Mouse (Mus musculus): ENCODE data around the gene Heatr1. TPM values are rescaled to one million over a fixed set of nuclear protein-coding genes. Genes with fewer than 3 reads are reported as not detected.

Gene Heatr1
- polyA plus RNA-seq, 1 experiment = 66.3 TPM

- Histone ChIP-seq H3K27me3 (ENCODE audit: control insufficient read depth, insufficient read depth, low read length) (no peaks in the 10 kb centered on the region), H3K36me3 (ENCODE audit: control insufficient read depth, insufficient read depth, low read length) (no peaks in the 10 kb centered on the region), H3K4me1 (replicated peaks; ENCODE audit: control insufficient read depth, insufficient read depth, low read length) (no peaks in the 10 kb centered on the region), H3K27ac (ENCODE audit: control insufficient read depth, insufficient read depth, low read length) (no peak overlapping the region), H3K4me3 (ENCODE audit: control insufficient read depth, insufficient read depth, low read length) (no peak overlapping the region)
- WGBS = 90% methylated on average over 8 of the region's 8 CpGs
- no peak for DNase-seq
- TF ChIP-seq CTCF (IDR thresholded peaks at IDR 0.05; ENCODE audit: borderline replicate concordance, control insufficient read depth, extremely low read depth, insufficient read depth, low read length, poor library complexity) (no peak), POLR2A (IDR thresholded peaks at IDR 0.05; ENCODE audit: control insufficient read depth, extremely low read depth, insufficient read depth, low read length, poor library complexity) (no peak)
These were observed 25.7 kb upstream of the Heatr1 start for GRCm38 (mm10) chr13:12369041-12369621.

DNA sequence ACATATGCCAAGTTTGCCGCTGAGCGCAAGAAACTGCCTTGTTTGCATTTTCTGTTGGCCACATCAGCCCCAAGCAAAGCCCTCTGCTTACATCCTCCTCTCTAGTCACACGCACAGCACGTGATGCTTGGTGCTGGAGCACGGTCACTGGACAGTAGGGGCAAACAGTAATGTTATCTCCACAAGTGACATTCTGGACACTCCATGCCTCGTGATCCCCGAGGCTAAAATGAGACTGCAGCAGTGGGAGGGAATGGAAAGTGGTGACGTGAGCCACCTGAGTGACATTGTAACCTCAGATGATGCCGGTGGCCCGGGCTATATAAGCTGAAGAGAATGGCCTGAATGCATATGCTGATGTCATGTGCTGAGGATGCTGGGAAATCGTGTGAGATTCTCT is 24.9 kb upstream of the Heatr1 start:
- 91% methylated on average over 11 of the region's 11 CpGs for WGBS
- H3K27ac ChIP-seq (ENCODE audit: control insufficient read depth, insufficient read depth, low read length) = no peak overlapping the region
- H3K36me3 ChIP-seq (ENCODE audit: control insufficient read depth, insufficient read depth, low read length) = no peaks in the 10 kb centered on the region
- no peaks in the 10 kb centered on the region for H3K27me3 ChIP-seq (ENCODE audit: control insufficient read depth, insufficient read depth, low read length)
- H3K4me3 ChIP-seq (ENCODE audit: control insufficient read depth, insufficient read depth, low read length) = no peak overlapping the region
- DNase-seq = no peak
- no peaks in the 10 kb centered on the region for H3K4me1 ChIP-seq (replicated peaks; ENCODE audit: control insufficient read depth, insufficient read depth, low read length)
- no peak for TF ChIP-seq POLR2A (IDR thresholded peaks at IDR 0.05; ENCODE audit: control insufficient read depth, extremely low read depth, insufficient read depth, low read length, poor library complexity)
- TF ChIP-seq CTCF (IDR thresholded peaks at IDR 0.05; ENCODE audit: borderline replicate concordance, control insufficient read depth, extremely low read depth, insufficient read depth, low read length, poor library complexity) = no peak

DNA sequence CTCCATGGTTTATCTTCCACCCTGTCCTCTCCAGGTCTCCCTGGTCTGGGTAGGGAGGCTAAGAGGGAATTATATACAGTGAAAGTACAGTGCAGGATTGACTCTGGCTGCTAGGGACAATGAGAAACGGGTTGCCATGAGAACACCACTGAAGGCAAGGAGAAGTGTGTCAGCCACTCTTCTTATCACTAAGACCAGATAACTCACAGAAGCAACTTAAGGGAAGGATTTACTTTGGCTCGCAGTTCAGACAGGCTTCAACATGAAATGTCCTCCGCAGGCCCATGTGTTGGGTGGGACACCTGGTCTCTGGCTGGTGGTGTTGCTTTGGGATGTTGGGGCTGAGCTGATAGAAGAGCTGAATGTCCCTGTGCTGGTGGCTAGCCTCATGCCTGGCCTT is 22.1 kb upstream of the Heatr1 start:
- no peaks in the 10 kb centered on the region for H3K27me3 ChIP-seq (ENCODE audit: control insufficient read depth, insufficient read depth, low read length)
- no peak for TF ChIP-seq POLR2A (IDR thresholded peaks at IDR 0.05; ENCODE audit: control insufficient read depth, extremely low read depth, insufficient read depth, low read length, poor library complexity)
- no peak for TF ChIP-seq CTCF (IDR thresholded peaks at IDR 0.05; ENCODE audit: borderline replicate concordance, control insufficient read depth, extremely low read depth, insufficient read depth, low read length, poor library complexity)
- no peak overlapping the region for H3K4me3 ChIP-seq (ENCODE audit: control insufficient read depth, insufficient read depth, low read length)
- 89% methylated on average over 3 of the region's 3 CpGs for WGBS
- H3K36me3 ChIP-seq (ENCODE audit: control insufficient read depth, insufficient read depth, low read length) = no peaks in the 10 kb centered on the region
- DNase-seq = no peak
- no peak overlapping the region for H3K27ac ChIP-seq (ENCODE audit: control insufficient read depth, insufficient read depth, low read length)
- no peaks in the 10 kb centered on the region for H3K4me1 ChIP-seq (replicated peaks; ENCODE audit: control insufficient read depth, insufficient read depth, low read length)

DNA sequence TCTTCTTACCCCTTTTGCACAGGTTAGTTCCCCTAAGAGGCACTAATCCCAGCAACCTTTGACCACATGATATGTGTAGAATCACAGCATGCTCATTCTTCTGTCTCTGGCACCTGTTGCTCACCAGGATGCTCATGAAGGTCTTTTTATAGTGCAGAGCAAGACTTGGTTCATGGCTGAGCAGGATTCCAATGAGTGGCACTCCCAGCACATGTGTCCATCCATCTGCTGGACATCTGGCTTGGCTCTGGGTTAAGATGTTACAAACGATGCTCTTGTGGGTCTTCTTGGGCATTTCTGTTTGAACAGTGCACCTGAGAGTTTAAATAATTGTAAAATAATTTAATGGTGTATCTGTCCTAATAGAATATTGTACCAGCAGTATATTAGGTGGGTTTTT is 18.0 kb upstream of the Heatr1 start:
- H3K27me3 ChIP-seq (ENCODE audit: control insufficient read depth, insufficient read depth, low read length) = no peaks in the 10 kb centered on the region
- H3K4me3 ChIP-seq (ENCODE audit: control insufficient read depth, insufficient read depth, low read length) = no peak overlapping the region
- WGBS = 74% methylated on average over 1 of the region's 1 CpGs
- no peak overlapping the region for H3K27ac ChIP-seq (ENCODE audit: control insufficient read depth, insufficient read depth, low read length)
- DNase-seq = no peak
- TF ChIP-seq POLR2A (IDR thresholded peaks at IDR 0.05; ENCODE audit: control insufficient read depth, extremely low read depth, insufficient read depth, low read length, poor library complexity) (no peak), CTCF (IDR thresholded peaks at IDR 0.05; ENCODE audit: borderline replicate concordance, control insufficient read depth, extremely low read depth, insufficient read depth, low read length, poor library complexity) (no peak)
- no peaks in the 10 kb centered on the region for H3K4me1 ChIP-seq (replicated peaks; ENCODE audit: control insufficient read depth, insufficient read depth, low read length)
- H3K36me3 ChIP-seq (ENCODE audit: control insufficient read depth, insufficient read depth, low read length) = no peaks in the 10 kb centered on the region

DNA sequence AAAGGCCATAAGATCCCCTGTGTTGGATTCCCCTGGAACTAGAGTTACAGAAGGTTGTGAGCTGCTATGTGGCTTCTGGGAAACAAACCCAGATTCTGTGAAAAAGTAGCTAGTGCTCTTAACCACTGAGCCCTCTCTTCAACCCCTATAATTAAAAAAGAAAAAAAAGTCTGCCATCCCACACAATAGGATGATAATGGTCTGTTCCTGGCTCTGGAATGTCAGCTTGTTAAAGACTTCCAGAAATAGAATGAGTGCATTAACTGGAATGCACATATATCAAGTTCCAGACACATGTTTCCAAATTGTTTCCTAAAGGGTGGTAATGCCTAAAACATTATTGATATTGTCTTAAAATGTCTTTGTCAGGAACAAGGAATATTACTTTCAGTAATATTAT is 10.0 kb upstream of the Heatr1 start:
- H3K27ac ChIP-seq (ENCODE audit: control insufficient read depth, insufficient read depth, low read length) = no peak overlapping the region

GRCm38 (mm10) chr13:12386286-12386685 is 8.5 kb upstream of the Heatr1 start:
- DNase-seq = peak; percentile 24
- no peaks in the 10 kb centered on the region for H3K27me3 ChIP-seq (ENCODE audit: control insufficient read depth, insufficient read depth, low read length)
- TF ChIP-seq POLR2A (IDR thresholded peaks at IDR 0.05; ENCODE audit: control insufficient read depth, extremely low read depth, insufficient read depth, low read length, poor library complexity) (no peak), CTCF (IDR thresholded peaks at IDR 0.05; ENCODE audit: borderline replicate concordance, control insufficient read depth, extremely low read depth, insufficient read depth, low read length, poor library complexity) (no peak)
- no peaks in the 10 kb centered on the region for H3K4me1 ChIP-seq (replicated peaks; ENCODE audit: control insufficient read depth, insufficient read depth, low read length)
- no peaks in the 10 kb centered on the region for H3K36me3 ChIP-seq (ENCODE audit: control insufficient read depth, insufficient read depth, low read length)
- no peak overlapping the region for H3K4me3 ChIP-seq (ENCODE audit: control insufficient read depth, insufficient read depth, low read length)
- no peak overlapping the region for H3K27ac ChIP-seq (ENCODE audit: control insufficient read depth, insufficient read depth, low read length)

More for the DNA sequence above, 10.0 kb upstream of the Heatr1 start:
- no peaks in the 10 kb centered on the region for H3K36me3 ChIP-seq (ENCODE audit: control insufficient read depth, insufficient read depth, low read length)
- H3K4me1 ChIP-seq (replicated peaks; ENCODE audit: control insufficient read depth, insufficient read depth, low read length) = no peaks in the 10 kb centered on the region
- H3K4me3 ChIP-seq (ENCODE audit: control insufficient read depth, insufficient read depth, low read length) = no peak overlapping the region
- no peak for DNase-seq
- no peaks in the 10 kb centered on the region for H3K27me3 ChIP-seq (ENCODE audit: control insufficient read depth, insufficient read depth, low read length)
- TF ChIP-seq POLR2A (IDR thresholded peaks at IDR 0.05; ENCODE audit: control insufficient read depth, extremely low read depth, insufficient read depth, low read length, poor library complexity) (no peak), CTCF (IDR thresholded peaks at IDR 0.05; ENCODE audit: borderline replicate concordance, control insufficient read depth, extremely low read depth, insufficient read depth, low read length, poor library complexity) (no peak)

- WGBS = under 1% methylated on average over 23 of the region's 23 CpGs
- Histone ChIP-seq H3K4me3 (ENCODE audit: control insufficient read depth, insufficient read depth, low read length) (peak overlapping the region; percentile 84), H3K27ac (ENCODE audit: control insufficient read depth, insufficient read depth, low read length) (no peak overlapping the region), H3K36me3 (ENCODE audit: control insufficient read depth, insufficient read depth, low read length) (peaks cover 9% of the 10 kb centered on the region), H3K4me1 (replicated peaks; ENCODE audit: control insufficient read depth, insufficient read depth, low read length) (peaks cover 6% of the 10 kb centered on the region), H3K27me3 (ENCODE audit: control insufficient read depth, insufficient read depth, low read length) (no peaks in the 10 kb centered on the region)
- no peak for TF ChIP-seq CTCF (IDR thresholded peaks at IDR 0.05; ENCODE audit: borderline replicate concordance, control insufficient read depth, extremely low read depth, insufficient read depth, low read length, poor library complexity)
- no peak for TF ChIP-seq POLR2A (IDR thresholded peaks at IDR 0.05; ENCODE audit: control insufficient read depth, extremely low read depth, insufficient read depth, low read length, poor library complexity)
- DNase-seq = no peak
These were observed 744 bp downstream of the Heatr1 start for GRCm38 (mm10) chr13:12395571-12395970.

Data from thymus, adult 2 months (tissue).